Mouse (Mus musculus): ENCODE measurements around the gene Apold1. TPM values are rescaled to one million over a fixed set of nuclear protein-coding genes. Genes with fewer than 3 reads are reported as not detected.

Apold1 gene
- polyA plus RNA-seq, 1 experiment from 2014 or later: 8.9 TPM

GRCm38 (mm10) chr6:135029246-135029645, 47.7 kb downstream of the Apold1 start:
- H3K27ac ChIP-seq (ENCODE audit: low read length): no peak overlapping the region
- no peak overlapping the region for H3K4me3 ChIP-seq (ENCODE audit: low read length)
- no peak overlapping the region for H3K4me2 ChIP-seq (ENCODE audit: low read depth, low read length)
- H3K9ac ChIP-seq (ENCODE audit: low read length): no peak overlapping the region
- no peaks in the 10 kb centered on the region for H3K27me3 ChIP-seq (ENCODE audit: control insufficient read depth, insufficient read depth, low read length)
- H3K4me1 ChIP-seq (ENCODE audit: control insufficient read depth, insufficient read depth, low read length): peaks cover 4% of the 10 kb centered on the region
- no peak for ATAC-seq (replicated peaks; ENCODE audit: extremely low read depth, insufficient read depth, low FRiP score)
- H3K36me3 ChIP-seq (ENCODE audit: control insufficient read depth, insufficient read depth): peaks cover 3% of the 10 kb centered on the region
- H3K9me3 ChIP-seq (replicated peaks; ENCODE audit: control insufficient read depth, low read length): no peaks in the 10 kb centered on the region
- WGBS: 70% methylated on average over 4 of the region's 4 CpGs

Other genes starting within 250 kb of the Apold1 start
- gene Dusp16, start 189.1 kb upstream of the Apold1 start, polyA plus RNA-seq (2015; fragmentation: Nextera tagmentation; extraction: Ambion mirVana): 14.9 and 15.3 TPM in 2 replicates
- 2.6 and 2.9 TPM in 2 replicates for gene Crebl2, start 151.6 kb upstream of the Apold1 start, polyA plus RNA-seq (2015; fragmentation: Nextera tagmentation; extraction: Ambion mirVana)
- 9.1 and 10.6 TPM in 2 replicates for gene Gpr19, start 83.1 kb upstream of the Apold1 start, polyA plus RNA-seq (2015; fragmentation: Nextera tagmentation; extraction: Ambion mirVana)
- gene Cdkn1b, start 61.3 kb upstream of the Apold1 start, polyA plus RNA-seq (2015; fragmentation: Nextera tagmentation; extraction: Ambion mirVana): 14.7 TPM in 2 replicates
- 71.5 and 77.1 TPM in 2 replicates for gene Ddx47, start 29.9 kb downstream of the Apold1 start, polyA plus RNA-seq (2015; fragmentation: Nextera tagmentation; extraction: Ambion mirVana)
- 5.6 and 15.2 TPM in 2 replicates for gene Gprc5a, start 83.9 kb downstream of the Apold1 start, polyA plus RNA-seq (2015; fragmentation: Nextera tagmentation; extraction: Ambion mirVana)
- not detected in 2 replicates for gene Gprc5d, start 136.6 kb downstream of the Apold1 start, polyA plus RNA-seq (2015; fragmentation: Nextera tagmentation; extraction: Ambion mirVana)
- gene Fam234b, start 216.3 kb downstream of the Apold1 start, polyA plus RNA-seq (2015; fragmentation: Nextera tagmentation; extraction: Ambion mirVana): 11.0 and 12.2 TPM in 2 replicates
- 11.9 and 15.1 TPM in 2 replicates for gene Hebp1, start 216.3 kb downstream of the Apold1 start, polyA plus RNA-seq (2015; fragmentation: Nextera tagmentation; extraction: Ambion mirVana)